Mouse (Mus musculus): Measurements from ENCODE around the gene Hddc3.

The Hddc3 gene

DNA sequence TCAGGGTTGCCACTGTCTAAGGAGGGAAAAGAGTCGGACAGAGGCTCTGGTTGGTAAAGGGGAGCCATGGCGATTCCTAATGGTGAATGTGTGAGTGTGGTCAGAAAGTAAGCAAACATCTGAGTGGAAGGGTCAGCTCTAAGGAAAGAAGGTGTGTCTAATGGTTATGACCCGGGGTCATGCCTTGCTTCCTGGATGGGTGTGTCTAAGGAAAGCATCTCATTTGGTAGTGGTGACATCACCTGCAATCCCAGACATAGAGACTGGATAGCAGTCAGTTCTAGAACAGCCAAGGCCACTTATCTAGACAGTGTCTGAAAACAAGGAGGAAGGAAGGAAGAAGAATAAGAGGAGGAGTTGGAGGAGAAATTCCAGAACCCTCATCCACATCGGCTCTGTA is 8.1 kb upstream of the Hddc3 start:
- no peak for DNase-seq (ENCODE audit: low spot score)

DNA sequence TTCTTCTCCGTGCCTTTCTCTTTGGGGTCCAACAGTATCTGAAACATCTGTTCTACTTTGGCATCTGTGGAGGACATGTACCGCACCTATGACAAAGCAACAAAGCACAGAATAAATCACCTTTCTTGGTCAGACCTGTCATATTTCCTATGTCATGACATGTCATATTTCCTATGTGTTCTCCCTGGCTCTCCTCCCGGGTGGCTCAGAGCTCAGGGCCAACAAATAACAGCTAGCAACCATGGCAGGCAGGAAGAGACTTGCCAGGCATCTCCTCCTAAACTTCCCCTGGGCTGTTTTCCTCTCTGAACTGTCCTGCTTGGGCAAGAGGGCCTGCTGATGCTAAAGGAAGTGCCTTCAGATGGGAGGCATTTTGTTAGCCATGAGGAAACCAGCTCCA is 6.0 kb upstream of the Hddc3 start:
- DNase-seq (ENCODE audit: low spot score) = no peak

DNA sequence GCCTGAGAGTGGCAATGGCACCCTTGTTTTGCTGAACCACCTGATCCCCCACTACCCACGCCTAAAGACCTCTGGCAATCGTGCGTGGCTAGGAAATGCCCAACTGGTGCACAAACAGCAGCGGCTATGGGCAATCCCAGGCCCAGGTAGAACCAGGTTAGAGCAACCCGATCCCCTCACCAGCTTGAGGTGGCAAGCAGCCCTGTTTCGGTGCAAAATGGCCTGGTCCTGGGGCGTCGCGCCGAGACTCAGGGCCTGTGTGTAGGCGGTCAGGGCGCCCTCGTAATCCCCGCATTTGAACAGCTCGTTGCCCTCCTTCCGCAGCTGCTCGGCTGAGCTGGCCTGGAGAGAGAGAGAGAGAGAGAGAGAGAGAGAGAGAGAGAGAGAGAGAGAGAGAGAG is 3.5 kb upstream of the Hddc3 start:
- peak; percentile 44 for DNase-seq (ENCODE audit: low spot score)

DNA sequence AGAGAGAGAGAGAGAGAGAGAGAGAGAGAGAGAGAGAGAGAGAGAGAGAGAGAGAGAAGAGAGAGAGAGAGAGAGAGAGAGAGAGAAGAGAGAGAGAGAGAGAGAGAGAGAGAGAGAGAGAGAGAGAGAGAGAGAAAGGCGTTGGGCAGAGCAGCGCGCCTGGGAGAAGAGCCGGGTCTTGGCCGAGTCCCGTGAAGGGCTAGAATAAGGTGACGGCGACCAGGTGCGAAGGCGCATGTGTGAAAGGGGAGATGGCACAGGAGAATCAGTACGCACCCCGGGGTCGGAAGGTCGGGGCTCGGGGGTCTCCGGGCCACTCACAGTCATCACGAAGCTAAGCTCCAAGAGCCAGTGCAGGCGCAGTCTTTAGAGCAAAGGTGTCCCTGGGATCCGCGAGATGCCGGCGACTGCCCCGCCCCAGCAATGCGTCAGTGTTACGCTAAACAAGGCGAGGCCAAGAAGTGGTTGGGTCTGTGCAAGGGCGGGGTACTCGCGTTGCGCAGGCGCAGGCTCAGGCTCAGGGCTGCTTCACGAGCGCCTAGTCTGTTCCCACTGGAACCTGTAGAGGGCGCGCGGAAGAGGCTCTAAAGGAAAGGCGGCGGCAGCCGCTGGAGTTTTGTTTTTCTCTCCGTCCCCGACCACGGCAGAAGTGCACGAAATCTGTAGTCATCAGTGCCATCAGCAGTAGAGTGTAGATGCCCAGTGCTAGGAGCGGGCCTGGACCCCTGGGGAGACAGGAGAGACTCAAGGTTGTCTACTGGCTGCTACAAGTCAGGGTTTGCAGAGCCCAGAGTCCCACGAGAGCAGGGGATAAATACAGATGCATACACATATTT is 2.9 kb upstream of the Hddc3 start:
- peak; percentile 98 for DNase-seq (ENCODE audit: low spot score)

DNA sequence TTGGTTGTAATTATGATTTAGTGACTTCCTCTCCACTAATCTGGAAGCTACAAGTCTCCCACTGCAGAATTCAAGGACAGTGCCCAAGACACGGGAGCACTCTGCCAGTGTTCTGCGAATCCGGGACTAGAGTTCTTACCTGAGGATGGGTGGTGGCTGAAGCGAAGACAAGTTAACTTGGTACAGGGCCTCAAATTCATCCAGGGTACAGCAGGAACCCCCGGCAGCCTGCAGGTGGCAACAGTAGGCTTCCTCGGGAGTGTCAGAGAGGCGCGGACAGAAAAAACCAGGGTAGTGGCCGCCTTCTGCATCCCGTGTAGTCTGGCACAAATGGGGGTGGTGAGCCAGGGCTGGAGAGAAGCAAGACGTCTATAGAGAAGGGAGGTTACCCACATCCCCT is 2.1 kb upstream of the Hddc3 start, which contains the start of gene Unc45a:
Unc45a (minus strand) TSS at position 213 of the 400 bp plus-strand sequence.
- DNase-seq (ENCODE audit: low spot score) = peak; percentile 81

DNA sequence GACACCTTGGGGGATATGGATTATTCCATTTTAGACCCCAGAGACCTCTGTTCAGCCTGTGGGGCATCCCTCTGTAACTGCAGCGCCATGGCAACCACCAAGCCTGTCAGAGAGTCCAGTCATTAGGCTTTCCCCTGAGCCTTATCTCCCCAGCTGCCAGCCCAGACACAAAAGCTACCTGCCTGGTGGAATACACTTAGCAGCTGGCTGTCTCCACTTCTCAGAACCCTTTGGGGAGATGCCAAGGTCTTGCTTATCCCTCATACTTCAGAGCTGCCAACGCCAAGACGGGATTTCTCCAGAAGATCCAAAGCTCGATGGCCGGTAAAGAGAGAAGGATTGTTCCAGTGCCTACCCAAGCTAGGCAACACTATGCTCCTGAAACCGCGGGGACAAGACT is 1.1 kb upstream of the Hddc3 start:
- DNase-seq (ENCODE audit: low spot score) = no peak

DNA sequence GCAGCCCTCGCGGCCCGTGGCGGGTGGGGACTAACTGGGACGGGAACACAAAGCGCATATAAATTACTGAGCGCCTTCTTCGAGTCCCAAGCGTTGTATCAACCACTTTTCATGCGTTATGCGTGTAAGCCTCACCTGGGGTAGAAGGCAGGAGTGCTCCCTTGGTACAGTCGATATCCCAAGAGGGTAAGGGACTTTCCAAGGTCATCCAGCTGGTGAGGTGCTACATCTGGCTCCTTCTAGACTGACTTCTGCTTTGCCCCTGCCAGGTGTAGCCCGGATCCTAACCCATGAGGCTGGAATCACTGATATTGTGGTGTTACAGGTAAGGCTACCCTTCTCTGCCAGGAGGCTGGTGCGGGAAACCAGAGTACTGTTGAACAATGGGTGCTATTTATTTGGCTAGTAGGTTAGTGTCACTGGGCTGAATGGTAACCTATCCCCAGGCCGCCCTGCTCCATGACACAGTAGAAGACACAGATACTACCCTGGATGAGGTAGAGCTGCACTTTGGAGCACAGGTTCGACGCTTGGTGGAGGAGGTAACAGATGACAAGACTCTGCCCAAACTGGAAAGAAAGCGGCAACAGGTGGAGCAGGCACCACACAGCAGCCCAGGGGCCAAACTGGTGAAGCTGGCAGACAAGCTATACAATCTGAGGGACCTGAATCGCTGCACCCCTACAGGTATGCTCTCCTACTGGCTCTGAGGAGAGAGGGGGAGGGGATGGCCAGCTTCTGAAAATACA is 540 bp downstream of the Hddc3 start:
- no peak for DNase-seq (ENCODE audit: low spot score)

DNA sequence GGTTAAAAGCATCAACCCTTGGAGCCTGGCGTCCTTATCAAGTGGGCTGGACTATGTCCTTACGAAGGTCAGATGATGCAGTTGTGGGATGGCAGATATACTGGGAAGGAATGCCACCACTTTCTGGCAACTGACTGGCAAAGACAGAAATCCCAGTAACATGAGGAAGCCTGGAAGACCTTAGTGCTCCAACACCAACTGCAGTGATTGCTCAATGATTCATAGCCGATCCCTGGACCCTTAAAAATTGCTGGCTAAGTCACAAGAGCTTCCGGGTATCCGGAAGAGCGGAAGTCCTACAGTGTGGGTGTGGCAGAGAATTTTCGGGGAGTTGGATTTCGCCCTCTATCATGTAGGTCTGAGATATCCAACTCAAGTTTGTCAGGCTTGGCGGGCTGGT is 3.3 kb downstream of the Hddc3 start:
- DNase-seq (ENCODE audit: low spot score) = no peak

DNA sequence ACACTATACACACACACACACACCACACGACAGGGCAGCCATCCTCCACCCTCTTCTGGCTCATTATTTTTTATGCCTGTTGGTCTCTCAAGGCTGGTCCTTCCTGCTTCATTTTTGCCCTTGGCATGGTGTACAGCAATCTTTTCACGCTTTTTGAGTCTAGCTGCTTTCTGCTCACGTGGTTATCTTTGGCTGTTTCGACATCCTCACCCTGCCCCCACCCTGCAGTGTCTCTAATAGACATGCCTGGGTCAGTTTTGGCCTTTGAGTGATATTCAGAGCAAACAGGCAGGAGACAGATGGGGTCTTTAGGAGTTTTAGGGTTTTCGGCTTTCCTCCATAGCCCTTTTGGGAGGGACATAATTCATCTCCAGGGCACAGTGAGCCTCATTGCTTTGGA is 3.9 kb downstream of the Hddc3 start:
- DNase-seq (ENCODE audit: low spot score) = no peak

DNA sequence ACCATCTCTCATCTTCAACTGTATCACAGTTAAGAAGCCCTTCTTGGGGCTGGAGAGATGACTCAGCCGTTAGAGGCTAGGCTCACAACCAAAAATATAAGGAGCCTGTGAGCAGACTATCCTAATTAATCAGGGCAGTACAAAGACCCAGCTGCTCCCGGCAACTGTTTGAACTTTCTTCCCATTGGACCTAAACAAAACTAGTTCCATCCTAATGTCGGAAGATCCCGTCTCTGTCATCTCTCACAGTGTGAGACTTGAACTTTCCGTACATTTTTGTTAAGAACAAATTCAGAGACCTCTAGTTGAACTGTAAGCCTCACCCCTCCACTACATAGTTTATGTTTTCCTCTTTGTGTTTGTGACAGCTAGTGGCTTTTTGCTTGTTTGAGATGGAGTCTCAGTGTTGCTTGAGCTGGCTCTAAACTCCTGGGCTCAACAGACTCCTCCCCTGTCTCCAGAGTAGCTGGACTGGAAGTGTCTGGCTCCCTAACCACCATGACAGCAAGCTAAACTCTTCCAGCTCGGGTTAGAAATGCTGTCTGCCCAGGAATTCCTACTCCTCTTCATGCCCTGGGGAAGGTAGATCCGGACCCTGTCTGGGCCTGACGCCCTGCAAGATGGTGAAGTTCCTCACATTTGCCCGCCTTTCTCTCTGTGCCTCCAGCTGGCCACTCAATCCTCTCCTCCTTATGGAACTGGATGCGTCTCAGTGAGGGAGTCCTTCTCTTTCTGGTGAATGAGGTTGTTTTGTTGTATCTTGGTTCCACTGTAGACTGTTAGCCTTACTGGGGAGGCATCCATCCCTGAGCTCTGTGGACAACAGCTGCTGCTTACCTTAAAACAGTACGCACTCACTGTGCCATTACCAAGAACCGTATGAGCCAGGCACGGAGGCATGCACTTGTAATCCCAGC is 5.0 kb downstream of the Hddc3 start:
- no peak for DNase-seq (ENCODE audit: low spot score)

DNA sequence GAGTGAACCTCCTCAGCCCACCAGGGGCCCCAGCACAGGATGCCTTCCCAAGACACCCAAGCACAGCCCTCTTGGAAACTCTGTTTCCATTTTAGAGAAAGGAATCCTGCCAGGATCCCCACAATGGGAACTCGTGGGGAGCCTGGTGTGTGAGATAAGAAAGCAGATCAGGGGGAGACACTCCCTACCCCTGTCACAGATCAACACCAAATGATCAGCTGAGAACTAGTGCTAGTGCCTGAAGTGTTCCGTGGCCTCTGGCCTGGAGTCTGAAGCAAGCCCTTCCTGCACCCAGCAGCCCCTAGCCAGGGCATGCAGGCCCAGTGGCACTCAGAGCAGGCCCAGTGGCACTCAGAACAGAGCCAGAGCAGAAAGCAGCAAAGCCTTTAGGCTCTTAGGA is 7.9 kb downstream of the Hddc3 start:
- DNase-seq (ENCODE audit: low spot score) = no peak

DNA sequence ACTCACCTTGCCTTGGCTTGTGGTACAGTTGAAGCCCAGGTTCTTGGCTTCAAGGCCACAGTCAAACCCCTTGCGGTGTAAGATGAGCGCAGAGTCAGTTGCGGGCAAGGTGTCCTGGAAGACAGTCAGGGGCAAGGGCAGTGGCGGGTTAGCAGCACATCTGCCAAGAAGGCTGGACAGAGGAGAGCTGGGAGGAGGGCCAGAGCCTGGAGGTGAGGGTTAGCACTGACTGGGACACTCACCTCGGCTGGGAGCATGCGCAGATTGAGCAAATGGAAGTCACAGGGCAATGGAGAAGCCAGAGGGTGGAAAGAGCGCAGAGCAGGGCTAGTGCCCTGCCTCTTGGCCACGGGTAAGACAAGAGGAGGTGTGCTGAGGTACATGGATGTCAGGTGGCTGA is 10.0 kb downstream of the Hddc3 start:
- no peak for DNase-seq (ENCODE audit: low spot score)

DNA sequence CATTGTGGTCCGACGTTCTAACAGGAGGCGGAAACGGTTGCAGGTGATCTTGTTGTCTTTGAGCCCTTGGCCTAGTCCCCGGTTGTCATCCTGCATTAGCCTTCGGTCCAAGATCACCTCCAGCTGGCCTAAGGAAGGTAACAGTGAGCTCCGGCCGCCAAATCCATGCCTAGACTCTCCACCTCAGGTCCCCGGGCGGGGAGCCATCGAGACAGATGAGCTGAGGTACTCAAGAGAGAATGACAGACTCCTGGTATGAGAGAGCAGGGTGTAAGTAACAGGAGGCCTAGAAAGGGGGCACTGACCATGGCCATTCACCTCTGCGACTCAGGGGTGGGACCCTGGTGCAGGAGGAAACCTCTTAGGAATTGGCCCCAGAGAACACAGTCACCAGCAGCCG is 13.4 kb downstream of the Hddc3 start:
- no peak for DNase-seq (ENCODE audit: low spot score)

DNA sequence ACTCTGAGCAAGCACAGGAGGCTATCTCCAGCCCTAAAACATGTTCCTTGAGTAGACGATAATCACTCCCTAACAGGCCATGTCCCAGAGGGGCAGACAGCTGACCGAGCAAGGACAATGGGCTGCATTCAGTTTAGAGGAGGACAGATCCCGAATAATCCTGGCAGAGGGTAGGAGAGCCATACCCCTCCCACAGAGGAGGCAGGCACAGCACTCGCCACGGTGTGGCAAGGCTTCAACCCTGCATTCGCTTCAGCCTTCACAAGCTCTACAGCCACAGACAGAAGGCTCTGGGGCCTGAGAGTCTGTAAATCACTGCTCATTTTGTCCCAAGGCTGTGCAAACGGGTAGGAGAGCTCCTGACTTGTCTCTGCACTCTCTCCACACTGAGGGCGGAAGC is 14.3 kb downstream of the Hddc3 start:
- peak; percentile 62 for DNase-seq (ENCODE audit: low spot score)

DNA sequence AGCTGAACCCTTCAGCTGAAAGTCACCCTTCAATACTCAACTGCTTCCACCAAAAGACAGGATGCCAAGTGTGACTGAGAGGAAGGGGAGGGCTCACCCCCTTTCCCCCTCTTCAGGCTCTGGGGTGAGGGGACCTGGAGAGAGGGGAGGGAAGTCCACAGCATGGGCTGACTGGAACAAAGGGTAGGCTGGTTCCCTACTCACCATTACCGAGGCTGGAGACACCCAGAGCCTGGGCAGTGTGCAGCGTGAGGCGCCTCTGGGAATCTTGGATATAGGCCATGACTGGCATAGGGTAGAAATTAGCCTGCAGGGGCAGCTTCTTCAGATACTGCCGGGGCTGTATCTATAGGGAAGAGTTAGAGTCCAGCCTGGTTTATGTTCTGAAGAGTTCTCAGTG is 15.1 kb downstream of the Hddc3 start:
- no peak for DNase-seq (ENCODE audit: low spot score)

DNA sequence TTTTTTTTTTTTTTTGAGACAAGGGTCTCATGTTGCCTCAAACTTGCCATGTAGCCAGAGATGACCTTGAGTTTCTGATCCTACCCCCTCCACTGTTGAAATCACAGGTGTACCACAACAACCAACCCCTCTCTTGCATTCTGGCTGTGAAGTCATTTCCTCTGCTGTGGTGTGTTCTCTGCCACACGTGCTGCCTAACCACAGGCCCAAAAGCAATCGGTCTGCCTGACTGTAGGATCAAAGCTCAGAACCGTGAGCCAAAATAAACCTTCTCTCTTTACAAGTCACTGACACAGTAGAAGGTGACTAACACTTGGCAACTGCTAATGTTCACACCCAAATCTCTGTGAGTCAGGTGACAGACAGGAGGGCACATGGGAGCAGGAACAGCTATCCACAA is 17.5 kb downstream of the Hddc3 start:
- no peak for DNase-seq (ENCODE audit: low spot score)

DNA sequence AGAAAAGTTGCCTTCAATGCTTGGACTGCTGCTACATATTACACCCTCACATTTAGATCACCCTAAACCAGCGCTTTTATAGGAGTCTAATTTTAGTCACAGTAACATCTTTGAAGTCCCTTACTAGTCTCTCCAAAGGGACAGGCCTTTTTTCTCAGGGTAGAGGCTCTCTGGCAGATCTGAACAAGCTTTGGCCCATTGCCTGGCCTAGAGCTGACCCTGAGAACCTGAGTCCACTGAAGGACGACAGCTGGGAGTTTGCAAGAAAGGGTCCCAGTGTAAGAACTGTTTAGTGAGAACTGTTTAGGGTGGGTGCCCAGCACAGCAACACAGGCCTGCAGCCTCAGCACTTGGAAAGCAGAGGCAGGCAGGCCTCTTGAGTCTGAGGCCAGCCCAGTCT is 22.9 kb downstream of the Hddc3 start:
- no peak for DNase-seq (ENCODE audit: low spot score)

DNA sequence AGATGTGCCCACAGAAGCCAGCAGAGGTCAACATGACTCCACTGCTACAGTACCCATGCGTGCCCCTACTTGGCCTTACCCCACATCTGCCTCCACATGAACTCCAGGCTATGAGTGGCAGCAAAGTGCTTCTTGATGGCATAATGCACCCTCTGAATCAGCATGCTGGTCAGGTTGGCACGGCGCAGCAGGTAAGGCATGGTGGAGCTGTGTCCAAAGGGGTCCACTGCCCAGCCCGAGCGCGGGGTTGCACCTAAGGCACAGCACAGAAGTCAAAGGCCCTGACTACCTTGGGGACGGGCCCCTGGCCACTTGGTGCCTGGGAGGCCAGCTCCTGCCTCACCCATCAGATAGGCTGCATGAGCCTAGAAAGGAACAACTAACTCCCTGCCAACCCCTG is 24.3 kb downstream of the Hddc3 start:
- DNase-seq (ENCODE audit: low spot score) = no peak

DNA sequence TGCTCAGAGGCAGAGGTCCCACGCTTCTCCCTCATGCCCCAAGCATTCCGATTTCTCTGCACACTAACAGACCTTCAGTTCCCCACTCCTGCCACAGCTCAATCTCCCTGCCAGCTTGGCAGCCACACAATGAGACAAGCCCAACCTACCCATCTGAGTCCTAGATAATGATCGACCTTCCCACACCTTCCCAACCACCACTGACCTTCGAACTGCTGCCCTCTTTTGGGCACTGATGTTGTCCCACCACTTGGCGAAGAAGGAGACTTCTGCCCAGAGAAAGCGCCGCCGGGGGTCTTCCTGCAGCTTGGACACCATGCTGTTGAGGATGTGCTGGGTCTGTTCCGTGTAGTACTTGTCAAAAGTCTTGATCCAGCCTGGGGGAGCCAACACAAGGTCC is 25.1 kb downstream of the Hddc3 start:
- no peak for DNase-seq (ENCODE audit: low spot score)

DNA sequence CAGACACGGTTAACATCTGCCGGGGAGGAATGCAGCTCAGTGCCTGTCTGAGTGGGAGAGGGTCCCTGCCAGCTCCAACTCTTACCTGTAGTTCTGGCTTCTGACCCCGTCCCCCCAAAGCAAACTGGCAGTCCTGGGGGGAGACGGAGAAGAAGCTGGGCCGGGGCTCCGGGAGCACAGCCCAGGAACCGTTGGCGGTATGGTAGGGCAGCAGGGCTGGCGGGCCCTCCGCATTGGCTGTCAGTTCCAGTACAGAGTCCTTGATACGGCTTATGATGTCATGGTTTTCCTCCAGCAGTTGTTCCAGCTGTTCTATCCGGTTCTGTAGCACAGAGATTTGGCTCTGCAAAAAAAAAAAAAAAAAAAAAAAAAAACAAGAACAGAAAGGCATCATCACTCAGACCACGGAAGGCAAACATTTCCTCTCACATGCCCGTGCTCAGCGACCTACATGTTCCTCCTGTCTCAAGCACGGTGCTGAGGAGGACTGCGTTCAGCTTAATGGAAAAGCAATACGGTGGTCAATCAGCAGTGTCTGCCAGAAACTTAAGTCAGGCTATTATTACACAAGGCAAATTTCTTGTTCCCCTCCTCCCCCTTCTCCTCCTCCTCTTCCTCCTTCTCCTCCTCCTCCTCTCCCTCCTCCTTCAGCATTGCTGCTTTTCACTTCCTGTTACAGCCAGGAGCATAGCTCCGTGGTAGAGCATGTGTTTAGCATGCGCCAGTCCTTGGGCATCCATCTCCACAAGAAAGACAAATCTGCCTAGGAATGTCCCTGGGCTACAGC is 25.9 kb downstream of the Hddc3 start:
- no peak for DNase-seq (ENCODE audit: low spot score)

DNA sequence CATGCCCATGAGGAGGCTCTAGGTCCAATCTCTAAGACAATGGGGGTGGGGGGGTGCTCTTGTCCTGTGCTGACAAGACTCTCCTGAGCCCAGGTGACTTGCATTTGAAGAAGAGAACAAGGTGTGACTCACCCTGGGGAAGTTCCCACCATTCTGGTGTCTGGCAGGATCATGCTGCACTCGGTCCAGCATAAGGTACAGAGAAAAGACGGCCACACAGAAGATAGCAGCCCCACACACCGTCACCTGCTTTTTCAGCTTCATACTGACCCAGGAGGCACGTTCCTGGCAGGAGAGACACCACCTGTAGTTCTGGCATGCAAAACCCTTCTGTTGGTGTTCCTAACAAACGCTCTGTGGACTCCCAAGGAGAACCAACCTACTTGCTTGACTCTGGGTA is 26.6 kb downstream of the Hddc3 start:
- no peak for DNase-seq (ENCODE audit: low spot score)

DNA sequence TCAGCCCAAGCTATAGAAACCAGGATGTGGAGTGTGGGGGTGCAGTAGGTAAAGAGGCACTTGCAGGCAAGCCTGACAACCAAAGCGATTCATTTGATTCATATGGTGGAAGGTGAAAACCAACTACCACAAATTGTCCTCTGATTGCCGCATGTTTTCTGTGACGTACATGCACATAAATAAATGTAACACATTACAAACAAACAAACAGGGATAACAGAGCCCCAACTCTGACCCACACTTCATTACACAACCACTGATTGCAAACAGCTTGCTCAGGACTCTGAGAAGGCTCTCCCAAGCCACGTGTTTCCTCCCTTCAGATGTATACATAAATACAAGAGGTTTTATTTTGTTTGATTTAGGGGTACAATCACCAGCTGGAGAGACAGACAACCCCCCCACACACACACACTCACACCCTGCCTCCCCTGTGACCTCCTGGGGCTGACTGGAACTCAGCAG is 27.1 kb downstream of the Hddc3 start:
- peak; percentile 26 for DNase-seq (ENCODE audit: low spot score)
